Mouse (Mus musculus): ENCODE results near the gene Lipo2. TPM values are rescaled to one million over a fixed set of nuclear protein-coding genes. Genes with fewer than 3 reads are reported as not detected.
"Not testable (repeated sequence)": the region's sequence is repeated elsewhere in the genome, so short reads cannot be mapped to it uniquely, and the experiment has no call there.

The Lipo2 gene
- 0.39 and 0.53 TPM in 2 replicates for polyA plus RNA-seq (2015; fragmentation: Nextera tagmentation; extraction: Ambion mirVana)

GRCm38 (mm10) chr19:33751259-33751658, at the start of gene Lipo2:
TSS of gene Lipo2 (minus strand) at chr19:33751359.
- not testable (repeated sequence) for H3K36me3 ChIP-seq
- WGBS: 91% methylated on average over 1 of the region's 1 CpGs

GRCm38 (mm10) chr19:33787359-33787758, 36.2 kb upstream of the Lipo2 start, which contains the start of gene Lipo1:
TSS of gene Lipo1 (minus strand) at chr19:33787459.
- not testable (repeated sequence) for H3K27me3 ChIP-seq; H3K4me1 ChIP-seq (replicated peaks); H3K27ac ChIP-seq; H3K9me3 ChIP-seq (replicated peaks); H3K4me2 ChIP-seq; H3K9ac ChIP-seq; H3K36me3 ChIP-seq; ATAC-seq (replicated peaks; ENCODE audit: insufficient number of reproducible peaks, insufficient read depth, low FRiP score, low read depth); H3K4me3 ChIP-seq

More at GRCm38 (mm10) chr19:33751259-33751658, at the start of gene Lipo2:
- H3K4me1 ChIP-seq (replicated peaks); ATAC-seq (replicated peaks; ENCODE audit: insufficient number of reproducible peaks, insufficient read depth, low FRiP score, low read depth); H3K4me2 ChIP-seq; H3K9ac ChIP-seq; H3K27me3 ChIP-seq; H3K27ac ChIP-seq; H3K9me3 ChIP-seq (replicated peaks); H3K4me3 ChIP-seq: not testable (repeated sequence)

GRCm38 (mm10) chr19:33786576-33787277, 35.6 kb upstream of the Lipo2 start:
- Histone ChIP-seq H3K9me3 (replicated peaks) (no peaks in the 10 kb centered on the region), H3K4me3 (no peak overlapping the region), H3K9ac (no peak overlapping the region), H3K36me3 (no peaks in the 10 kb centered on the region), H3K4me2 (no peak overlapping the region), H3K4me1 (replicated peaks) (no peaks in the 10 kb centered on the region), H3K27ac (no peak overlapping the region), H3K27me3 (no peaks in the 10 kb centered on the region)
- WGBS: 88% methylated on average over 12 of the region's 12 CpGs
- no peak for ATAC-seq (replicated peaks; ENCODE audit: insufficient number of reproducible peaks, insufficient read depth, low FRiP score, low read depth)

- H3K27me3 ChIP-seq; H3K36me3 ChIP-seq; H3K9me3 ChIP-seq (replicated peaks); H3K9ac ChIP-seq; H3K27ac ChIP-seq; H3K4me1 ChIP-seq (replicated peaks): not testable (repeated sequence)
- H3K4me2 ChIP-seq: peak within 1 kb of the TSS; percentile 53
- peak; percentile 79 for ATAC-seq (replicated peaks; ENCODE audit: insufficient number of reproducible peaks, insufficient read depth, low FRiP score, low read depth)
- WGBS: 24% methylated on average over 12 of the region's 41 CpGs
- H3K4me3 ChIP-seq: peak within 1 kb of the TSS; percentile 30; the same call in 1 of the 2 replicates
Observed at GRCm38 (mm10) chr19:33761287-33762086, 10.3 kb upstream of the Lipo2 start, which contains the start of gene Lipo3. TSS of gene Lipo3 (minus strand) at chr19:33761951.

Other genes starting within 250 kb of the Lipo2 start
- not detected in 2 replicates for gene Lipo4, start 233.6 kb downstream of the Lipo2 start, polyA plus RNA-seq (2015; fragmentation: Nextera tagmentation; extraction: Ambion mirVana)
- not detected in 2 replicates for gene Gm8978, start 126.1 kb downstream of the Lipo2 start, polyA plus RNA-seq (2015; fragmentation: Nextera tagmentation; extraction: Ambion mirVana)
- gene Lipo3, start 10.6 kb upstream of the Lipo2 start, polyA plus RNA-seq (2015; fragmentation: Nextera tagmentation; extraction: Ambion mirVana): 12.7 and 13.0 TPM in 2 replicates
- gene Lipo1, start 36.1 kb upstream of the Lipo2 start, polyA plus RNA-seq (2015; fragmentation: Nextera tagmentation; extraction: Ambion mirVana): not detected in 2 replicates
- gene Lipf, start 209.8 kb upstream of the Lipo2 start, polyA plus RNA-seq (2015; fragmentation: Nextera tagmentation; extraction: Ambion mirVana): not detected in 2 replicates

Measured in heart, embryonic 15.5 days (tissue).